Mouse (Mus musculus) limb, embryonic 10.5 days (tissue): Measurements from ENCODE around the gene Pitpnm2. TPM values are rescaled to one million over a fixed set of nuclear protein-coding genes. Genes with fewer than 3 reads are reported as not detected.
"Not testable (repeated sequence)": the region's sequence is repeated elsewhere in the genome, so short reads cannot be mapped to it uniquely, and the experiment has no call there.

Experiments
- DNase-seq: peaks from one replicate; pipeline ENCODE4 v3.0.0-alpha.2; 2017; ENCODE audit warnings: low spot score
- H3K27ac ChIP-seq: fragments of 300-500 bp; sonication (generic); 2 replicates; pipeline ENCODE4 v1.5.1; 2016; ENCODE audit warnings: mild to moderate bottlenecking
- H3K27me3 ChIP-seq: fragments of 300-500 bp; sonication (generic); 2 replicates; pipeline ENCODE4 v1.6.1; 2016; ENCODE audit warnings: low read depth, mild to moderate bottlenecking; ENCODE audit not compliant: poor library complexity, severe bottlenecking
- H3K36me3 ChIP-seq: fragments of 300-500 bp; sonication (generic); 2 replicates; pipeline ENCODE4 v1.6.1; 2016; ENCODE audit warnings: mild to moderate bottlenecking, moderate library complexity
- H3K4me1 ChIP-seq: fragments of 300-500 bp; sonication (generic); 2 replicates; pipeline ENCODE4 v1.6.1; 2016
- H3K4me3 ChIP-seq: fragments of 300-500 bp; sonication (generic); 2 replicates; pipeline ENCODE4 v1.5.1; 2016; ENCODE audit warnings: mild to moderate bottlenecking, moderate library complexity
- H3K9me3 ChIP-seq: fragments of 300-500 bp; sonication (generic); replicated peaks from 2 replicates; pipeline ENCODE4 v1.6.1; 2016; ENCODE audit warnings: mild to moderate bottlenecking
- WGBS: fragments of 180-500 bp; shearing (Covaris S2); methylation state at CpG from one replicate; pipeline ENCODE4 v1.1.7; 2016; 5-methylcytosine and 5-hydroxymethylcytosine counted together
- polyA plus RNA-seq: library from polyadenylated mRNA; unstranded; fragments of >200 nt; fragmentation: Nextera tagmentation; extraction: Ambion mirVana; gene quantifications from 2 replicates; pipeline ENCODE4 v1.2.1, GENCODE M21; 2016

Pitpnm2 gene
- polyA plus RNA-seq, 1 experiment from 2014 or later: 2.0 TPM

- Histone ChIP-seq H3K27me3 (no peaks in the 10 kb centered on the region), H3K4me3 (no peak overlapping the region), H3K36me3 (no peaks in the 10 kb centered on the region), H3K27ac (no peak overlapping the region), H3K4me1 (peaks cover 24% of the 10 kb centered on the region), H3K9me3 (no peaks in the 10 kb centered on the region)
- 59% methylated on average over 16 of the region's 16 CpGs for WGBS
- DNase-seq: no peak
Measured at GRCm38 (mm10) chr5:124224321-124225092, 25.1 kb downstream of the Pitpnm2 start.

- Histone ChIP-seq H3K4me3 (no peak overlapping the region), H3K9me3 (no peaks in the 10 kb centered on the region), H3K27me3 (no peaks in the 10 kb centered on the region), H3K27ac (no peak overlapping the region), H3K4me1 (peaks cover 24% of the 10 kb centered on the region), H3K36me3 (no peaks in the 10 kb centered on the region)
- 84% methylated on average over 8 of the region's 8 CpGs for WGBS
- no peak for DNase-seq
Measured at GRCm38 (mm10) chr5:124223574-124223973, 26.0 kb downstream of the Pitpnm2 start.

- H3K27ac ChIP-seq: no peak overlapping the region
- no peak for DNase-seq
- H3K36me3 ChIP-seq: no peaks in the 10 kb centered on the region
- H3K4me1 ChIP-seq: peaks cover 33% of the 10 kb centered on the region
- H3K27me3 ChIP-seq: no peaks in the 10 kb centered on the region
- 79% methylated on average over 11 of the region's 11 CpGs for WGBS
- no peaks in the 10 kb centered on the region for H3K9me3 ChIP-seq
- no peak overlapping the region for H3K4me3 ChIP-seq
Measured at GRCm38 (mm10) chr5:124222696-124223095, 26.9 kb downstream of the Pitpnm2 start.

DNA sequence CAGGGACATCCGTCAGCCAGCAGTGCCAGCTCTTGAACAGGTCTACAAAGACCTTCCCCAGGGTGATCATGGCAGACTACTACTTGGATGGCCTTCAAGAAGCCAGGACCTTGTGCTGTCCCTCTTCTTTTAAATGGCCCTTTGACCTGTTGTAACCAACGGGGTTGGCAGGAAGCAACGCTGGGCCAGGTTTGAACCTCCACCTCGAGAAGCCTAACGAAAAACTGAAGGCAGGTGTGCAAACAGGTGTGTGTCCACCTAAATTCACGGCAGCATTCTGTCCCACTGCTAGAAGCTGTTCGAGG is 27.9 kb downstream of the Pitpnm2 start:
- 88% methylated on average over 7 of the region's 7 CpGs for WGBS
- no peak for DNase-seq
- peaks cover 26% of the 10 kb centered on the region for H3K4me1 ChIP-seq

GRCm38 (mm10) chr5:124221037-124221735 is 28.4 kb downstream of the Pitpnm2 start:
- Histone ChIP-seq H3K27me3 (no peaks in the 10 kb centered on the region), H3K9me3 (no peaks in the 10 kb centered on the region), H3K36me3 (no peaks in the 10 kb centered on the region), H3K4me1 (peaks cover 25% of the 10 kb centered on the region), H3K4me3 (no peak overlapping the region), H3K27ac (no peak overlapping the region)
- 86% methylated on average over 7 of the region's 7 CpGs for WGBS
- DNase-seq: no peak

More for the DNA sequence above, 27.9 kb downstream of the Pitpnm2 start:
- no peak overlapping the region for H3K4me3 ChIP-seq
- H3K9me3 ChIP-seq: no peaks in the 10 kb centered on the region
- H3K27ac ChIP-seq: no peak overlapping the region
- H3K27me3 ChIP-seq: no peaks in the 10 kb centered on the region
- no peaks in the 10 kb centered on the region for H3K36me3 ChIP-seq

- DNase-seq: no peak
- 91% methylated on average over 5 of the region's 5 CpGs for WGBS
- Histone ChIP-seq H3K4me3 (no peak overlapping the region), H3K4me1 (peaks cover 28% of the 10 kb centered on the region), H3K36me3 (no peaks in the 10 kb centered on the region), H3K27ac (no peak overlapping the region), H3K9me3 (no peaks in the 10 kb centered on the region), H3K27me3 (no peaks in the 10 kb centered on the region)
Measured at GRCm38 (mm10) chr5:124220551-124220950, 29.0 kb downstream of the Pitpnm2 start.

DNA sequence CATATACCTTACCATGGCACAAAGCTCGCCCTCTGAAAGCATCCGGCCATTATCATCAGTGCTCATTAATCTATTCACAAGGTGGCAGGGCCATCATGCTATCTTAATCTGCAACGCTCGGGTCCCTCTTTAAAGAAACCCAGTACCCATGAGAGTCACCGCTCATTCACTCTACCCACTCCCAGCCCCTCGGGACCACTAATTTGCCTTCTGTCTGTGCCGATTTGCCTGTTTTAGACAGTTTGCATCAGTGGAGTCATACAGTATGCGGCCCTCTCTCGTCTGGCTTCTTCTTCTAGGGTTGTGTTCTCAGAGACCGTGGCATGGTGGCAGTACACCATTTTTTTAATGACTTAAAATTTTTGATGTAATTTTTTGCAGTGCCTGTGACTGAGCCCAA is 30.1 kb downstream of the Pitpnm2 start:
- H3K27ac ChIP-seq: no peak overlapping the region
- WGBS: 92% methylated on average over 10 of the region's 10 CpGs
- H3K36me3 ChIP-seq: no peaks in the 10 kb centered on the region

GRCm38 (mm10) chr5:124218986-124219385 is 30.6 kb downstream of the Pitpnm2 start:
- WGBS: 73% methylated on average over 7 of the region's 7 CpGs
- Histone ChIP-seq H3K4me3 (no peak overlapping the region), H3K27me3 (no peaks in the 10 kb centered on the region), H3K9me3 (no peaks in the 10 kb centered on the region), H3K36me3 (no peaks in the 10 kb centered on the region), H3K27ac (no peak overlapping the region), H3K4me1 (peaks cover 33% of the 10 kb centered on the region)
- no peak for DNase-seq

More for the DNA sequence above, 30.1 kb downstream of the Pitpnm2 start:
- no peaks in the 10 kb centered on the region for H3K27me3 ChIP-seq
- DNase-seq: no peak
- H3K9me3 ChIP-seq: no peaks in the 10 kb centered on the region
- peaks cover 35% of the 10 kb centered on the region for H3K4me1 ChIP-seq
- no peak overlapping the region for H3K4me3 ChIP-seq

GRCm38 (mm10) chr5:124217566-124218249 is 31.9 kb downstream of the Pitpnm2 start:
- Histone ChIP-seq H3K4me1 (peaks cover 28% of the 10 kb centered on the region), H3K4me3 (no peak overlapping the region), H3K27me3 (no peaks in the 10 kb centered on the region), H3K9me3 (no peaks in the 10 kb centered on the region), H3K36me3 (no peaks in the 10 kb centered on the region), H3K27ac (no peak overlapping the region)
- WGBS: 51% methylated on average over 8 of the region's 8 CpGs
- no peak for DNase-seq

DNA sequence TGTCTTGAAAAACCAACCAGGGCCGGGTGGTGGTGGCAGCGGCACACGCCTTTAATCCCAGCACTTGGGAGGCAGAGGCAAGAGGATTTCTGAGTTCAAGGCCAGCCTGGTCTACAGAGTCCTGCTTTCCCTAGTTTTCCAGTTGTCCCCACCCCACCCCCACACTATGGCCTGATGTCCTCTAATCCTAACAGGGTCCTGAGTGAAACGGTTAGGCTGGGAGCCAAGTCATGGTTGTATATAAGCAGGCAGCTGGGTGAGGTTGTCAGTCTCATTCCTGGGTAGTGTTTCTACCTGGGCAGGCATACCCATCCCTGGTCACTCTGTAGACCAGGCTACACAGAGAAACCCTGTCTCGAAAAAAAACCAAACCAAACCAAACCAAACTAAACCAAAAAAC is 32.5 kb downstream of the Pitpnm2 start:
- WGBS: 90% methylated on average over 5 of the region's 5 CpGs
- not testable (repeated sequence) for H3K27me3 ChIP-seq, DNase-seq, H3K4me3 ChIP-seq, H3K9me3 ChIP-seq, H3K36me3 ChIP-seq, H3K27ac ChIP-seq
- peaks cover 28% of the 10 kb centered on the region for H3K4me1 ChIP-seq

GRCm38 (mm10) chr5:124216403-124216802 is 33.2 kb downstream of the Pitpnm2 start:
- no peaks in the 10 kb centered on the region for H3K27me3 ChIP-seq
- H3K27ac ChIP-seq: no peak overlapping the region
- H3K4me1 ChIP-seq: peaks cover 26% of the 10 kb centered on the region
- WGBS: 95% methylated on average over 6 of the region's 6 CpGs
- H3K4me3 ChIP-seq: no peak overlapping the region
- H3K36me3 ChIP-seq: no peaks in the 10 kb centered on the region
- H3K9me3 ChIP-seq: no peaks in the 10 kb centered on the region
- DNase-seq: no peak

- no peak for DNase-seq
- Histone ChIP-seq H3K4me3 (no peak overlapping the region), H3K27me3 (no peaks in the 10 kb centered on the region), H3K9me3 (no peaks in the 10 kb centered on the region), H3K27ac (peak overlapping the region; percentile 46), H3K4me1 (peaks cover 29% of the 10 kb centered on the region), H3K36me3 (no peaks in the 10 kb centered on the region)
- 84% methylated on average over 10 of the region's 10 CpGs for WGBS
Measured at GRCm38 (mm10) chr5:124215647-124216046, 33.9 kb downstream of the Pitpnm2 start.

DNA sequence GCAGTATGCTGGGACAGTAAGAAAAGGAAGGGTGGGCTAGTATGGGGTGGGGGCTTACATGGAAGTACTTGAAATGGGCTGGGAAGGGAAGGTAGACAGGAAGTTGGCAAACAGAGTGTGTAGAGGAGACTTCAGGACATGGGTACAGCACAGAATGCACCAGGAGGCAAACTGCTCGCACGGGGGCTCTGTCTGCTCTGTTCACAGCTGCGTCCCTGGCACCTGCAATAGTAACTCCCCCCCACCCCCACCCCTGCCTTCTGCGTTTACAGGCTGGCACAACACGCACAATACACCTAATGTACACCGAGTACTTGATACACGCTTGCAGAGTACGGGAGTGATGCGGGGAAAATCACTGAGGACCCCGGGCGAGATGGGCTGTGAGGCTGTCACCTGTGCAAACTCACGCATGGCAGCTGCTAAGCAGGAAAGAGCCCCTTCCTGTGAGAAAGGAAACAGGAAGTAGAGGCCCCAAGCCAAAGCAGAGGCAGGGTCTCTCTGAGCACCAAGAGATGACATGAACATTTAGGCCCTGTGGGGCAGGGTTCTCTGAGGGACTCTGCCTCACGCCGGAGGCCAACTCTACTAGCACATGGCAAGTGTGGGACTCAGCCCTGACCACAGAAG is 34.9 kb downstream of the Pitpnm2 start:
- Histone ChIP-seq H3K27me3 (no peaks in the 10 kb centered on the region), H3K9me3 (no peaks in the 10 kb centered on the region), H3K4me1 (peaks cover 33% of the 10 kb centered on the region), H3K36me3 (no peaks in the 10 kb centered on the region), H3K27ac (peak overlapping the region; percentile 46), H3K4me3 (no peak overlapping the region)
- 89% methylated on average over 14 of the region's 14 CpGs for WGBS
- DNase-seq: no peak
